Mouse (Mus musculus) ES-E14 (cell line): Measurements from ENCODE around the gene Erg. TPM values are rescaled to one million over a fixed set of nuclear protein-coding genes. Genes with fewer than 3 reads are reported as not detected.

Experiments used
- DNase-seq: peaks from one replicate; pipeline ENCODE4 v3.0.0-alpha.2; 2013; ENCODE audit warnings: low read depth, low spot score
- H3K27ac ChIP-seq: 2 replicates; pipeline ENCODE4 v1.5.1; 2012; ENCODE audit warnings: low read depth, mild to moderate bottlenecking, low read length, moderate library complexity, mixed read lengths; ENCODE audit not compliant: poor library complexity, insufficient read depth, severe bottlenecking
- H3K36me3 ChIP-seq: 2 replicates; pipeline ENCODE4 v1.6.1; 2012; ENCODE audit warnings: mild to moderate bottlenecking, low read length, moderate library complexity, mixed read lengths; ENCODE audit not compliant: control insufficient read depth, poor library complexity, insufficient read depth, severe bottlenecking
- H3K4me1 ChIP-seq, 2 experiments: fragments of 150-350 bp in 1 of 2; sonication (generic) in 1 of 2; 2 replicates each; pipeline ENCODE4 v1.6.1; 2012; ENCODE audit warnings: low read length in 2 of 2, mild to moderate bottlenecking in 1 of 2, mixed read lengths in 1 of 2; ENCODE audit not compliant: control insufficient read depth in 2 of 2, insufficient read depth in 2 of 2, poor library complexity in 1 of 2
- H3K4me3 ChIP-seq, 2 experiments: fragments of 150-350 bp in 1 of 2; sonication (generic) in 1 of 2; 2 replicates each; pipeline ENCODE4 v1.5.1; 2012; ENCODE audit warnings: low read length in 2 of 2, low read depth in 1 of 2, mild to moderate bottlenecking in 1 of 2, mixed read lengths in 1 of 2; ENCODE audit not compliant: insufficient read depth in 1 of 2, poor library complexity in 1 of 2, severe bottlenecking in 1 of 2
- H3K9ac ChIP-seq: 2 replicates; pipeline ENCODE4 v1.6.1; 2012; ENCODE audit warnings: low read depth, mild to moderate bottlenecking, low read length, mixed read lengths; ENCODE audit not compliant: poor library complexity, insufficient read depth, severe bottlenecking
- H3K9me3 ChIP-seq: fragments of 150-350 bp; sonication (generic); 2 replicates; pipeline ENCODE4 v1.6.1; 2012; ENCODE audit warnings: low read depth, mild to moderate bottlenecking, low read length; ENCODE audit not compliant: control insufficient read depth, insufficient read depth
- CHD2 ChIP-seq: IDR thresholded peaks from 2 replicates; pipeline ENCODE4 v1.6.1; 2014; ENCODE audit warnings: mild to moderate bottlenecking, low read depth, low read length, inconsistent platforms
- HCFC1 ChIP-seq: IDR thresholded peaks from 2 replicates; pipeline ENCODE4 v1.6.1; 2012; ENCODE audit warnings: low read length, inconsistent platforms, borderline replicate concordance; ENCODE audit not compliant: insufficient read depth
- MAFK ChIP-seq: IDR thresholded peaks from 2 replicates; pipeline ENCODE4 v1.6.1; 2014; ENCODE audit warnings: mild to moderate bottlenecking, low read depth, low read length, inconsistent platforms; ENCODE audit not compliant: insufficient read depth
- ZC3H11A ChIP-seq: IDR thresholded peaks from 2 replicates; pipeline ENCODE4 v1.6.1; 2012; ENCODE audit warnings: low read depth, mild to moderate bottlenecking, inconsistent platforms, low read length, borderline replicate concordance
- ZNF384 ChIP-seq: IDR thresholded peaks from 2 replicates; pipeline ENCODE4 v1.6.1; 2012; ENCODE audit warnings: low read depth, low read length, inconsistent platforms
- in situ Hi-C, 2 experiments: fragments of 600-800 bp; cut with MboI; formaldehyde crosslinking; loops; one replicate each; pipeline ENCODE4 v1.15.1; 2025; ENCODE audit warnings: low sequenced_read_pairs in 2 of 2, inconsistent platforms in 1 of 2; ENCODE audit not compliant: unreplicated experiment in 2 of 2
- total RNA-seq: library from RNA; depleted of rRNA; stranded (reverse); fragments of 300-350 nt; gene quantifications from 2 replicates; pipeline ENCODE4 v1.2.3, GENCODE M21; 2012

Erg gene
- total RNA-seq, 1 experiment: 0.18 TPM

GRCm38 (mm10) chr16:95363632-95364465 lies 222.5 kb downstream of the Erg start:
- TF ChIP-seq ZC3H11A: no peak
- TF ChIP-seq CHD2: no peak
- no peak for TF ChIP-seq ZNF384
- no peak for TF ChIP-seq HCFC1
- TF ChIP-seq MAFK: no peak
- H3K9ac ChIP-seq: no peak overlapping the region
- no peaks in the 10 kb centered on the region for H3K36me3 ChIP-seq
- H3K4me3 ChIP-seq: no peak overlapping the region
- no peak overlapping the region for H3K27ac ChIP-seq
- in situ Hi-C loops: no loop called here
- no peaks in the 10 kb centered on the region for H3K9me3 ChIP-seq
- H3K4me1 ChIP-seq: no peaks in the 10 kb centered on the region
- DNase-seq: no peak

- in situ Hi-C loops: no loop called here
- TF ChIP-seq CHD2: no peak
- TF ChIP-seq HCFC1: no peak
- no peak for TF ChIP-seq ZC3H11A
- no peak for TF ChIP-seq ZNF384
- TF ChIP-seq MAFK: no peak
Observed at GRCm38 (mm10) chr16:95361950-95362349, 224.4 kb downstream of the Erg start.

DNA sequence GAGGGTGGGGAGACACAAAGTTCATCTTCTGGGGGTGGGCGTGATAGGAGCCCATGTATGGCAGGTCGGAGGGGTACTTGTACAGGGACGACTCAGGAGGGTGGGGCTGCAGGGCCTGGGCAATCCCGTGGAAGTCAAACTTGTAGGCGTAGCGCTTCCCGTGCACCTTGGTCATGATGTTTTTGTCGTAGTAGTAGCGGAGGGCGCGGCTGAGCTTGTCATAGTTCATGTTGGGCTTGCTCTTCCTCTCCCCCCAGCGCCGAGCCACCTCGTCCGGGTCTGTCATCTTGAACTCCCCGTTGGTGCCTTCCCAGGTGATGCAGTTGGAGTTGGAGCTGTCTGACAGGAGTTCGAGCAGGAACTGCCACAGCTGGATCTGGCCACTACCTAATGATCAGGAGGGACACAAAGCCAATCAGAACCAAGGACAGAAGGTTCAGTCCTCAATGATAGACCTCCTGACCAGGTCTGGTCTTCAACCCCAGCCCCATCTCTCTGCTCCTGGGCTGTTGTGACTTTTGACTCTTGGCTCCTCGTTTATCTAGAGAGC lies 225.4 kb downstream of the Erg start:
- Histone ChIP-seq H3K36me3 (no peaks in the 10 kb centered on the region), H3K4me3 (no peak overlapping the region), H3K9me3 (no peaks in the 10 kb centered on the region), H3K9ac (no peak overlapping the region), H3K27ac (no peak overlapping the region), H3K4me1 (no peaks in the 10 kb centered on the region)
- TF ChIP-seq HCFC1 (no peak), CHD2 (no peak), MAFK (no peak), ZC3H11A (no peak), ZNF384 (no peak)
- DNase-seq: no peak
- in situ Hi-C loops: no loop called here

More at GRCm38 (mm10) chr16:95361950-95362349, 224.4 kb downstream of the Erg start:
- Histone ChIP-seq H3K4me1 (no peaks in the 10 kb centered on the region), H3K27ac (no peak overlapping the region), H3K9ac (no peak overlapping the region), H3K9me3 (no peaks in the 10 kb centered on the region), H3K4me3 (no peak overlapping the region), H3K36me3 (no peaks in the 10 kb centered on the region)
- DNase-seq: no peak

DNA sequence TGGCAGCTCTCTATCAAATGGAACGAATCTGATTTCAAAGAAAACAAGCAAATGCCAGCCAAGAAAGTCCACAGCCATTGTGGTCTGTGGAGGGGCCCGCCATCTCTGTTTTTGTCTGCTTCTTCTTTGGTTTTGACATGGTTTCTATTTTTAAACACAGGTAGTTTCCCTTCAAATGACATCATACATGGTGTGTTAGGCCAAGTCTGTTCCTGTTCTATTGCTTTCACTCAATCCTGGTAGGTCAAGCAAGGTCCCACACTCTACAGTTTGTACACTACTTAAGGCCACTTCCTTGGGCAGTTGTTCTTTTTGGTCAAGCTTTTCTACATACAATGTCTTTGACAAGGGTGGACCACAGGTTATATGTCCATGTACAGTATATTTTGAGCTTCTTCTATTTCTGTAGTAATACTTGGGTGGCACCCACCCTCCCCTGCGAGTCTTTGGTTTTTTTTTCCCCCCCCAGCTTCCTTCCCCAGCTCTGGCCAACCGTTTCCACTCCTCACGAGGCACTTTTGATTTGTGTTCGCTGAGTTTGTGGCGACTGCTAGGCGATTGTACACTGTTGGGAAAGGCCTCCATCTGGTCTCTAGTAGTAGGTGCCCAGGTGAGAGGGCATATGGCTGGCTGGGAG lies 226.1 kb downstream of the Erg start:
- H3K36me3 ChIP-seq: no peaks in the 10 kb centered on the region
- H3K4me3 ChIP-seq: no peak overlapping the region
- H3K9ac ChIP-seq: no peak overlapping the region
- no peaks in the 10 kb centered on the region for H3K4me1 ChIP-seq
- TF ChIP-seq ZC3H11A: no peak
- no peak for TF ChIP-seq ZNF384
- TF ChIP-seq HCFC1: no peak
- TF ChIP-seq MAFK: no peak
- no peak for TF ChIP-seq CHD2
- in situ Hi-C loops: no loop called here
- no peaks in the 10 kb centered on the region for H3K9me3 ChIP-seq
- no peak overlapping the region for H3K27ac ChIP-seq
- no peak for DNase-seq
